Mouse (Mus musculus) mouse trophoblast stem cell (cell line): Measurements from ENCODE around the gene Popdc3.
"Not testable (repeated sequence)": the region's sequence is repeated elsewhere in the genome, so short reads cannot be mapped to it uniquely, and the experiment has no call there.

ENCODE experiments used
- in situ Hi-C, 2 experiments: fragments of 300-500 bp; cut with MseI, MboI; formaldehyde crosslinking; loops; 2 replicates in 1 of 2; 3 replicates in 1 of 2; pipeline ENCODE4 v1.15.1; 2025

The Popdc3 gene

GRCm38 (mm10) chr10:45177798-45178197, at the start of gene Popdc3:
Gene Popdc3 (plus strand): TSS chr10:45178098.
- in situ Hi-C loops, result not testable (repeated sequence)

- in situ Hi-C loops, result no loop called here
These were observed 48.8 kb upstream of the Popdc3 start for GRCm38 (mm10) chr10:45129105-45129504.

- in situ Hi-C loops, result no loop called here
These were observed 47.9 kb upstream of the Popdc3 start for GRCm38 (mm10) chr10:45130004-45130403.

- in situ Hi-C loops, result no loop called here
These were observed 45.5 kb upstream of the Popdc3 start for GRCm38 (mm10) chr10:45132371-45132770.

GRCm38 (mm10) chr10:45136806-45137205, 41.1 kb upstream of the Popdc3 start:
- in situ Hi-C loops, result no loop called here

GRCm38 (mm10) chr10:45139910-45140309, 38.0 kb upstream of the Popdc3 start:
- in situ Hi-C loops, result no loop called here

- in situ Hi-C loops, result no loop called here
These were observed 37.3 kb upstream of the Popdc3 start for GRCm38 (mm10) chr10:45140474-45141212.

GRCm38 (mm10) chr10:45142359-45142758, 35.5 kb upstream of the Popdc3 start:
- in situ Hi-C loops, result no loop called here

GRCm38 (mm10) chr10:45144038-45144817, 33.7 kb upstream of the Popdc3 start:
- in situ Hi-C loops, result no loop called here

- in situ Hi-C loops, result no loop called here
These were observed 31.1 kb upstream of the Popdc3 start for GRCm38 (mm10) chr10:45146821-45147220.

- in situ Hi-C loops, result no loop called here
These were observed 26.8 kb upstream of the Popdc3 start for GRCm38 (mm10) chr10:45151137-45151536.

GRCm38 (mm10) chr10:45151771-45152692, 25.9 kb upstream of the Popdc3 start:
- in situ Hi-C loops, result no loop called here

- in situ Hi-C loops, result no loop called here
These were observed 23.3 kb upstream of the Popdc3 start for GRCm38 (mm10) chr10:45154557-45155060.

GRCm38 (mm10) chr10:45165851-45166250, 12.0 kb upstream of the Popdc3 start:
- in situ Hi-C loops, result no loop called here

- in situ Hi-C loops, result no loop called here
These were observed 4.0 kb upstream of the Popdc3 start for GRCm38 (mm10) chr10:45173927-45174326.

GRCm38 (mm10) chr10:45174345-45174744, 3.6 kb upstream of the Popdc3 start:
- in situ Hi-C loops, result no loop called here

GRCm38 (mm10) chr10:45180677-45181326, 2.9 kb downstream of the Popdc3 start:
- in situ Hi-C loops, result no loop called here

- in situ Hi-C loops, result no loop called here
These were observed 3.4 kb downstream of the Popdc3 start for GRCm38 (mm10) chr10:45181344-45181743.

- in situ Hi-C loops, result no loop called here
These were observed 7.6 kb downstream of the Popdc3 start for GRCm38 (mm10) chr10:45185457-45185856.

- in situ Hi-C loops, result no loop called here
These were observed 15.7 kb downstream of the Popdc3 start for GRCm38 (mm10) chr10:45193330-45194310.
